Mouse (Mus musculus) heart, postnatal 4 days (tissue): ENCODE measurements around the gene Gdpd4. TPM values are rescaled to one million over a fixed set of nuclear protein-coding genes. Genes with fewer than 3 reads are reported as not detected.

ENCODE experiments used
- DNase-seq: peaks from one replicate; pipeline ENCODE4 v3.0.0; 2021
- total RNA-seq, 2 experiments: library from RNA; stranded (reverse); gene quantifications; 2 replicates each; pipeline ENCODE4 v1.2.3; 2021

Gdpd4 gene
- not detected for total RNA-seq

- no peak for DNase-seq
These were observed at the start of gene Gdpd4 for GRCm38 (mm10) chr7:97919742-97920141. Gene Gdpd4, plus strand, starts transcription at chr7:97919955.

DNA sequence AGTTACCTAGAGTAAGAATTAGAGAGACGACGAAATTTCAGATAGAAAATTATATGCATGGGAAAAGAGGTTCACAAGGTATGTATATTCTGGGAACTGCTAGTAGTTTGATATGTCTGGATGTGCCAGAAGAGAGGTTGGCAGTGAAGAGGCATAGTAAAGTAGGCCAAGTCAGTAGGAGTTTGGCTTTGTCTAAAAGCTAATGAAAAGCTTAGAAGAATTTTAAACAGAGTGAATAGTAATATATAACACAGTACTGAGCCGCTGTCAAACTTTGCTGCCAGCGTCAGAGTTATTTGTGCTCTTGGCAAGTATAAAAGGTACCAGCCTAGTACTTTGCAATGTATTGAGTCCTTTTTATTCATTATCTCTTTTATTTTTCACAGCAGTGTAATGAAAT lies 47.4 kb upstream of the Gdpd4 start:
- DNase-seq: no peak

DNA sequence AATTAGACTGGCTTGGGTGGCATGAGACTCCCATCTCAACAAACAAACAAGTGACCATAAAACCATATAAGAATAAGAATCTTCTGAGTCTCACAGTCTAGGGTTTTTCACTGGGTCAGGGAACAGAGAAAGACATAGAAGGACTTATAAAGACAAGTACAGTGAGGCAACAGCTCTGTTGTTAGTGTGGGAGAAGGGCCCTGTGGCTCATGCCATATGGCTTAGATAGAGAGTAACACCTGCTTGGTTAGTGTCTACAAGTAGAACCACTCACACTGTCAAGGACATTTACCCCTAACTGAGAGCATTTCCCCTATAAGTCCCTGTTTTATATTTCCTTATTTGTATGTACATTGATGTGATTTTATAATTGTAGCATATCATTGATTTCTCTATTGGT lies 46.4 kb upstream of the Gdpd4 start:
- DNase-seq: no peak

DNA sequence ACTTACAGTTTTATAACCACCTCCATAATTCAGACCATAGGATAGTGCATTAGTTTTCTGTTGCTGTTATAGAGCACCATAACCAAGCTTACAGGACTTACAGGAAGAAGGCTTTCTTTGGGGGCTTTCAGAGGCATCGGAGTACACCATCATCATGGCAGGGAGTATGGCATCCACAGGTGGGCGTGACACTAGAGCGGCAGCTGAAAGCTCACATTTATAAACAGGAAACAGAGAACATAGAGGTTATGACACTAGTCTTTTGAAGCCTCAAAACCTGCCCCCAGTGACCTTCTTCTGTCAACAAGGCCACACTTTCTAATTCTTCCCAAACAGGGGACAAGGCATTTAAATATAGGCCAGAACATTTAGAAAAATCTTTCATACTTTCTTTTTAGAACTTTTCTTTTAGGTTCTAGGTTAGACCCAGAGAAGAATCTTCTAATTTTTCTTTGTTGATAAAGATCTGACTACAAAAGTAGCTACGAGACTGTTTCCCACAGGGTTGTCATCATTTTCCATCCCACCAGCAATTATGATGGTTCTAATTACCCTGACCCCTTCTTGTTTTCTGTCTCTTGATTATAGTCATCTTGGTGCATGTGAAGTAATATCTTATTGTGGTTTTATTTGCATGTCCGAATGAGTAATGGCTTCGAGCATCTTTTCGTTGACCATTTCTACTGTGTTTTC lies 41.8 kb upstream of the Gdpd4 start:
- no peak for DNase-seq

DNA sequence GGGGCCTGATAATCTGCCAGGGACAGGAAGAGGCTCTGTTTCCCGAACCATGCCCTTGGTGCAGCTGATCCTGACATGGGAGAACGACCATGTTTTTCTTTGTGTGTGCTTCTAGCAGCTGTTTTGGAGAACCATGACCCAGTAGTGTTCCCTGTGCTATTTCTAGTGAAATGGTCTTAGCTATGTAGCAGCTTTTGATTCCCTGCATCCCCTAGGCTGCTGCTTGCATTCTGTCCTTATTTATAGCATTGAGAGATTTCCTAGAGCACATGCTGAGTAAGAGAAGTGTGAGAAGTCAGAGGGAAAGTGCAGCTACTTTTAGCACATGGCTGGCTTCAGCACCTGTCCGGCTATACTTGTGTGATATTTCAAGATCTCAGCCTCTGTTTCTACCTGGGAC lies 8.1 kb upstream of the Gdpd4 start:
- DNase-seq: no peak

GRCm38 (mm10) chr7:97914833-97915516 lies 4.8 kb upstream of the Gdpd4 start:
- no peak for DNase-seq

DNA sequence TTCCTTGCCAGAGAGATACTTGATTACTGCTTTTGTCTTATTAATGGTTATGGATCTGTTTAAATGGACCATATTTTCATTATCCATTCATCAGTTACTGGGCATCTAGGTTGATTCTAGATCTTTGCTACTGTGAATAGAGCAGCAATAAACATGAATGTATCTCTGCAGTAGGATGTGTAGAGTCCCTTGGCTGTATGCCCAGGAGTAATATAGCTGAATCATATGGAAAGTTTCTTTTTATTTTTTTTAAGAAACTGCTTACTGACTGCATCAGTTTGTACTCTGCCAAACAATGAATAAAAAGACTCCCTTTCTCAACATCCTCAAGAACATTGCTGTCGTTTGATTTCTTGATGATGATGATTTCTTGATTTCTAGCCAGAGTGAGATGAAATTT lies 6.1 kb downstream of the Gdpd4 start:
- no peak for DNase-seq

- no peak for DNase-seq
These were observed 7.2 kb downstream of the Gdpd4 start for GRCm38 (mm10) chr7:97926978-97927377.

DNA sequence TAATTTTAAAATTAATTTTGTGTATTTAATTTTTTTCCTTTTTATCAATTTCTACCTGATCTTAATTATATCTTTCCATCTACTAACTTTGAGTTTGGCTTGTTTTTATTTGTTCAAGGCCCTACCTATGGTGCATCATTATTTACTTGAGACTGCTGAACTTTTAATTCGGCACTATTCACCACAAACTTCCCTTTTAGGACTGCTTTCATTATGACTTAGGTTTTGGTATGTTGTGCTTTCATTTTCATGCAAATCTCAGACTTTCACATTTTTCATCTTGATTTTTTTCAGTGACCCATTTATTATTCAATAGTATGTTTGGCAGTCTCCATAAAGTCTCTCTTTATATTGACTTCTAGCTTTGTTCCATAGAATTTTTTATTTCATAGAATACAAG lies 24.7 kb downstream of the Gdpd4 start:
- no peak for DNase-seq

GRCm38 (mm10) chr7:97972486-97972885 lies 52.7 kb downstream of the Gdpd4 start:
- DNase-seq: no peak

GRCm38 (mm10) chr7:97977463-97977862 lies 57.7 kb downstream of the Gdpd4 start:
- peak; percentile 61 for DNase-seq

- peak; percentile 35 for DNase-seq
These were observed 64.5 kb downstream of the Gdpd4 start for GRCm38 (mm10) chr7:97984108-97984834.

DNA sequence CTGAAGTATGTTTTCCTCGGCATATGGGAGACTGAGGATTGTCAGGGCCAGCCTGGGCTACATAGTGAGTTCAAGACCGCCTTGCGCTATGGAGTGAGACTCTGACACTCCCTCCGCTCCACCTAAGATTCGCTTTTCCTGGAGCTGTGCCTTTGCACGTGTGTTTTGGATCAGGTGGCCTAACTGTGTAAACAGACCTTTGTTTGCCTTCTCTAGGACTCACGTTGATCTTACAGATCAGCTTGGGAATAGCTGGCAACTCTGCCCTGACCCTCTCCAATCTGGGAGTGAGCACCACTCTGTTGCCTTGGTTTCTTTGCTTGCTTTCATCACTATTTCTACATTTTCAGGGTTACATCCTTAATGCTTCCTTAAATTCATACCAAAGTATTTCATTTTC lies 82.9 kb downstream of the Gdpd4 start:
- DNase-seq: no peak

- no peak for DNase-seq
These were observed 128.5 kb downstream of the Gdpd4 start for GRCm38 (mm10) chr7:98048101-98048824.

- peak; percentile 72 for DNase-seq
These were observed 132.2 kb downstream of the Gdpd4 start for GRCm38 (mm10) chr7:98051980-98052379.

- no peak for DNase-seq
These were observed 134.7 kb downstream of the Gdpd4 start for GRCm38 (mm10) chr7:98054461-98054860.

GRCm38 (mm10) chr7:98054942-98055341 lies 135.2 kb downstream of the Gdpd4 start:
- no peak for DNase-seq

DNA sequence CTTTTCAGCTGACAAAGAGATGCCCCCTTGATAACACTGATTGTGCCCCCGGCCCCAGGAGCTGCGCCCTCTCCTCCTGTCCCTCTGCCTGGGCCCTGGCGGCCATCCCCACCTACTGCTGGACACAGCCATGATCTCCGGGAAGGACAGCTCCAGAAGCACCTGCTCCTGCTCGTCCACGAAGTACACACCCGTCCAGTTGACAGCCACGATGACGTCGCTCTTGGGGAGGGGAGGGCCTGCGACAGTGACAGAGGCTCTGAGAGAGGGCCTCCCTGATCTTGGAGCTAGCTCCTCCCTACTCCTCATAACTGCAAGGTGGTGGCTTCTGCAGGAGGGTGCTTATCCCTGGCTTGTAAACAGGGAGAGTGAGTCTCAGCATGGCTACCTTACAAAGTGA lies 146.5 kb downstream of the Gdpd4 start:
- DNase-seq: no peak

DNA sequence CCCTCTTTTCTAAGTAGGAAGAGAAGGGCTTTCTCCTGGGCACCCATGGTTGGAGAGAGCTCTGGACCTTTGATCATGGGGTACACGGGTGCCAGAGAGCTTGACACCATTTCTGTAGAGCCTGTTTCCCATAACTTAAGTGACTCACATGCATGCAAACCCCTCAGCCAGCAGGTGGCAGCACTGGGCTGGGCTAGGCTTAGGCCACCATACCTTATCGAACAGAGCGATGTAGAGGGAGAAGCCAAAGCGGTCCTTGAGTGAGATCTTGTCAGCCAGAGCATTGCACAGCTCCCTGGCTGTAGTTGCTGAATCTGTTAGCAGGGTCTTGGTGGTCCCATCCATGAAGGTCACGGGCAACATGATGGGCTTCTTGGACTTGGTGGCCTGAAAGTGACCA lies 151.9 kb downstream of the Gdpd4 start:
- peak; percentile 91 for DNase-seq

DNA sequence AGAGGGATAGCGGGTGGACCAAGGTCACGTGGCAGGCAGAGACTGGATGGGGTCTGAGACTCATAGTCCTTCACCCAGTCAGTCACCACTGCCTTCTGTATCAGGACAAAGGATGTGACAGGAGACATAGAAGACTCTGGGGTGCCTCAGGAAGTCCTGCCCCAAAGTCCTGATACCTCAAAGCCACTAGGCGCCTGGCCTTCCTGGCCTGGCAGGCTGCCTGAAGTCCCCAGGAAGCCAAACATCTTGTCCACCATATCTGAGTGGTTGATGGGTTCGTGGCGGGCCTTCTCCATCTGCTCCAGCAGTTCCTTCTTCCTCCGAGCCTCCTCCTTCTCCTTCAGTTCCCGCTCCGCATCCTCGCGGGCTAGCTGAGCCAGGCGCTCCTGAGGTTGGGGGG lies 157.7 kb downstream of the Gdpd4 start:
- no peak for DNase-seq

GRCm38 (mm10) chr7:98082376-98082775 lies 162.6 kb downstream of the Gdpd4 start:
- DNase-seq: no peak

DNA sequence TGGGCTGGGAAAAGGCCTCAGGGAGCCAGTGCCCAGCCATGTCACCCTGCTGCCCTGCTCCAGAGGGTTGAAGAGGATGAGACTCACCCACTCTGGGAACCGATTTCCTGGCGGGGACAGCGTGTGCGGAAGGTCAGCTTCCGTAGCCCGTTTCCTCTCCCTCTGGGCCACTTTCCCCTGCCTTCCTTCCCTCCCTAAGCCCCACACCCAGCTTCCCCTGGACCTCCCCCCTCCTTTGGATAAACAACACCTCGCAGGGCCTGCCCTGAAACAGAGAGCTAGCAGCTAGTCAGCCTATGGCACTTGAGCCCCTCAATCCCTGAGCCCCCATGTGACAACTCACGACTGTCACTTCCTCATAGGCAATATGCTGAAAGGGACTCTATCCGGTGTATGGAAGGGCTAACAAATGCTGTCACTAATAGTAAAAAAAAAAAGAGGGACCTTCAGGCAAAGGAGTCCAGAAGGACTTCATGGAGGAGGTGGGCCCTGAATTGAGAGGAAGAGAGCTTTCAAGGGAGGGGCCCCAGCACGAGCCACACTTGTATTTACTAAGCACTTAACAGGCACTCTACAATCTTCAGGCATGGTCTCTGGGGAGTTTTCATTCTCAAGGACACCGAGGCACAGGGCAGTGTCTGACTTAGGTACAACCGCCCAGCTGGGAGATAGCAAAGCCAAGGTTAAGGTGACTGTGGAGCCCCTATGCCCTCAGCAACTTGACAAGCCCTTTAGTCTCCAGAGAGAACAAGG lies 165.0 kb downstream of the Gdpd4 start:
- no peak for DNase-seq
